Mouse (Mus musculus) thymus, adult 2 months (tissue): ENCODE measurements around the gene Chmp6. TPM values are rescaled to one million over a fixed set of nuclear protein-coding genes. Genes with fewer than 3 reads are reported as not detected.

Source experiments
- DNase-seq: peaks from one replicate; pipeline ENCODE4 v3.0.0; 2021
- H3K27ac ChIP-seq: fragments of 200-500 bp; 2 replicates; pipeline ENCODE4 v1.5.1; 2012; ENCODE audit warnings: low read length, control low read depth; ENCODE audit not compliant: control insufficient read depth, insufficient read depth
- H3K27me3 ChIP-seq: fragments of 200-500 bp; 2 replicates; pipeline ENCODE4 v1.6.1; 2012; ENCODE audit warnings: mild to moderate bottlenecking, low read length, moderate library complexity, mixed read lengths; ENCODE audit not compliant: control insufficient read depth, insufficient read depth
- H3K36me3 ChIP-seq: fragments of 200-500 bp; 2 replicates; pipeline ENCODE4 v1.6.1; 2012; ENCODE audit warnings: mild to moderate bottlenecking, low read length, moderate library complexity; ENCODE audit not compliant: control insufficient read depth, insufficient read depth
- H3K4me1 ChIP-seq: fragments of 200-500 bp; replicated peaks from 2 replicates; pipeline ENCODE4 v1.6.1; 2012; ENCODE audit warnings: low read length; ENCODE audit not compliant: control insufficient read depth, insufficient read depth
- H3K4me3 ChIP-seq: fragments of 200-500 bp; 2 replicates; pipeline ENCODE4 v1.5.1; 2012; ENCODE audit warnings: mild to moderate bottlenecking, low read length, control low read depth, moderate library complexity; ENCODE audit not compliant: control insufficient read depth, insufficient read depth
- CTCF ChIP-seq: fragments of 200-500 bp; IDR thresholded peaks from 2 replicates; pipeline ENCODE4 v1.5.1; 2012; ENCODE audit warnings: mild to moderate bottlenecking, control low read depth, low read length, moderate library complexity, borderline replicate concordance; ENCODE audit not compliant: control insufficient read depth, poor library complexity, insufficient read depth; ENCODE audit errors: extremely low read depth
- POLR2A ChIP-seq: fragments of 200-500 bp; IDR thresholded peaks from 2 replicates; pipeline ENCODE4 v1.6.1; 2012; ENCODE audit warnings: mild to moderate bottlenecking, low read length, control low read depth, moderate library complexity; ENCODE audit not compliant: control insufficient read depth, poor library complexity, insufficient read depth; ENCODE audit errors: extremely low read depth
- WGBS: fragments of 180-500 bp; shearing (Covaris S2); methylation state at CpG from one replicate; pipeline ENCODE4 v1.1.7; 2018; 5-methylcytosine and 5-hydroxymethylcytosine counted together
- polyA plus RNA-seq: library from polyadenylated mRNA; depleted of rRNA; stranded (reverse); fragments of >200 nt; gene quantifications from 2 replicates; pipeline ENCODE4 v1.2.3, GENCODE M21; 2012

The Chmp6 gene
- polyA plus RNA-seq, 1 experiment = 59.2 TPM

- Histone ChIP-seq H3K27me3 (no peaks in the 10 kb centered on the region), H3K36me3 (peaks cover 17% of the 10 kb centered on the region; the same call in 1 of the 2 replicates), H3K27ac (no peak overlapping the region), H3K4me3 (no peak overlapping the region), H3K4me1 (peaks cover 15% of the 10 kb centered on the region)
- 84% methylated on average over 9 of the region's 9 CpGs for WGBS
- TF ChIP-seq CTCF (no peak), POLR2A (no peak)
- DNase-seq = no peak
Observed at GRCm38 (mm10) chr11:119875685-119876084, 37.6 kb upstream of the Chmp6 start.

- TF ChIP-seq CTCF (no peak), POLR2A (no peak)
- Histone ChIP-seq H3K4me3 (no peak overlapping the region), H3K4me1 (peaks cover 3% of the 10 kb centered on the region), H3K27me3 (no peaks in the 10 kb centered on the region), H3K36me3 (peaks cover 17% of the 10 kb centered on the region; the same call in 1 of the 2 replicates), H3K27ac (no peak overlapping the region; the same call in 1 of the 2 replicates)
- DNase-seq = no peak
- WGBS = 92% methylated on average over 7 of the region's 7 CpGs
Observed at GRCm38 (mm10) chr11:119877124-119877523, 36.1 kb upstream of the Chmp6 start.

- no peak overlapping the region for H3K4me3 ChIP-seq
- DNase-seq = no peak
- no peaks in the 10 kb centered on the region; the same call in 1 of the 2 replicates for H3K4me1 ChIP-seq
- H3K27me3 ChIP-seq = no peaks in the 10 kb centered on the region
- no peak overlapping the region for H3K27ac ChIP-seq
- WGBS = 94% methylated on average over 5 of the region's 5 CpGs
- peaks cover 10% of the 10 kb centered on the region; the same call in 1 of the 2 replicates for H3K36me3 ChIP-seq
- TF ChIP-seq CTCF (no peak), POLR2A (no peak)
Observed at GRCm38 (mm10) chr11:119879573-119879972, 33.7 kb upstream of the Chmp6 start.

GRCm38 (mm10) chr11:119883646-119884045 lies 29.6 kb upstream of the Chmp6 start:
- H3K36me3 ChIP-seq = peaks cover 8% of the 10 kb centered on the region; the same call in 1 of the 2 replicates
- DNase-seq = no peak
- no peak overlapping the region for H3K27ac ChIP-seq
- TF ChIP-seq POLR2A (no peak), CTCF (no peak)
- no peaks in the 10 kb centered on the region; the same call in 1 of the 2 replicates for H3K4me1 ChIP-seq
- no peak overlapping the region for H3K4me3 ChIP-seq
- 98% methylated on average over 2 of the region's 2 CpGs for WGBS
- no peaks in the 10 kb centered on the region for H3K27me3 ChIP-seq

GRCm38 (mm10) chr11:119889966-119890365 lies 23.3 kb upstream of the Chmp6 start:
- no peaks in the 10 kb centered on the region for H3K27me3 ChIP-seq
- WGBS = 94% methylated on average over 3 of the region's 3 CpGs
- H3K27ac ChIP-seq = no peak overlapping the region
- no peak overlapping the region for H3K4me3 ChIP-seq
- no peaks in the 10 kb centered on the region; the same call in 1 of the 2 replicates for H3K4me1 ChIP-seq
- TF ChIP-seq POLR2A (no peak), CTCF (no peak)
- H3K36me3 ChIP-seq = peaks cover 21% of the 10 kb centered on the region
- no peak for DNase-seq

- no peak for DNase-seq
- TF ChIP-seq CTCF (no peak), POLR2A (no peak)
- Histone ChIP-seq H3K27ac (no peak overlapping the region), H3K36me3 (peaks cover 21% of the 10 kb centered on the region), H3K4me1 (no peaks in the 10 kb centered on the region; the same call in 1 of the 2 replicates), H3K4me3 (no peak overlapping the region), H3K27me3 (no peaks in the 10 kb centered on the region)
- whole genome bisulfite sequencing = 95% methylated on average over 7 of the region's 7 CpGs
Observed at GRCm38 (mm10) chr11:119891601-119892215, 21.5 kb upstream of the Chmp6 start.

- Histone ChIP-seq H3K36me3 (peaks cover 24% of the 10 kb centered on the region), H3K27ac (no peak overlapping the region), H3K4me3 (no peak overlapping the region), H3K4me1 (no peaks in the 10 kb centered on the region; the same call in 1 of the 2 replicates), H3K27me3 (no peaks in the 10 kb centered on the region)
- no peak for DNase-seq
- 96% methylated on average over 10 of the region's 10 CpGs for WGBS
- TF ChIP-seq CTCF (no peak), POLR2A (no peak)
Observed at GRCm38 (mm10) chr11:119893667-119894236, 19.5 kb upstream of the Chmp6 start.
